Mouse (Mus musculus) kidney, postnatal 4 days (tissue): Measurements from ENCODE around the gene Tspan33.
"Not testable (repeated sequence)": the region's sequence is repeated elsewhere in the genome, so short reads cannot be mapped to it uniquely, and the experiment has no call there.

Experiments
- DNase-seq, 2 experiments: peaks; one replicate each; pipeline ENCODE4 v3.0.0; 2021; ENCODE audit warnings: mixed read lengths in 2 of 2

Gene Tspan33

DNA sequence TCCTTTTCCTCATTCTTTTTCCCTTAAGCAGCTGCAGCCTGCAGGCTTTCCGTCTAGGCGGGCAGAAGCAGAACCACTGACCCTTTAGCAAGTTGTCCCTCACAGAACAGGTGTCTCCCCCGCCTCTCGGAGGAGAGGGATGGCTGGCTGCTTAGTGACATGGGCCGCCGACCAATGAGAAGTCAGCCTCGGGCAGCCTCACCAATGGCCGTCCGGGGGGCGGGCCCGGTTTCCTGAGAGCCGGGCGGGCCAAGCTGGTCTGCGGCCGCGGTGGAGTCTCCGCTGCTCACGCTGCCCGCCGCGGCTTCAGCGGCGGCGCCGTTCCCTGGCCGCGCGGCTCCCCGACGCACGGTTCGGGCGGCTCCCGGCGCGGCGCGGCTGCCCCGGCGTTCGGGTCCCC is at the start of gene Tspan33:
Gene Tspan33, plus strand, starts transcription at position 270 of the 400 bp plus-strand sequence.
- DNase-seq, result peak; percentile 94 to 97

DNA sequence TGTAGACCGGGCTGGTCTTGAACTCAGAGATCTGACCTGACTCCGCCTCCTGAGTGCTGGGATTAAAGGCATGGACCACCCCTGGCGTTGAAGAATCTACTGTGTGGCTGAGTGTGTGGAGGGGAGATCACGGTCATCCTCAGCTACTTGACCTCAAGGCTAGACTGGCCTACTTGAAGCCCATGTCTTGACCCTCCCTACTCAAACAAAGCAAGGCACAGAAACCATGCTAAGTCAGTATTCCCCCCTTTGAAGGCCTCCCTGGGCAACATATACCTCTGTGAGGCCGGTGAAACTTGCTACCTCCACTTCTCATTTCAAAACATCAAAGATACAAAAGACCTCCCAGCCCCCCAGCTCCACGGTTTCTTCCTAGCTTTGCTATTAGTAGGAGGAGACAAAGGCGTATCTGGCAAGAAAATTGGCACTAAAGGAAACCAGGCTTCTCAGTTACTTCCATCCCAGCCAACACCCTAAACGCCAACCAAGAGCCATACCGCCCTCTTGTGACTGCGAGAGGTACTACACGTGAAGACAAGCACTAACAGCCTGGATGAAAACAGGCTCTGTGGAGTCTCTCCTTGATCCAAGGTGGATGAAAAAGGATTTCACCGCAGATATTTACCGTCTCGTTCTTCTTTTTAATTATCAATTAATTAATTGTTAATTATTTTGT is 44.4 kb upstream of the Tspan33 start:
- DNase-seq, result peak; percentile 93 to 94

DNA sequence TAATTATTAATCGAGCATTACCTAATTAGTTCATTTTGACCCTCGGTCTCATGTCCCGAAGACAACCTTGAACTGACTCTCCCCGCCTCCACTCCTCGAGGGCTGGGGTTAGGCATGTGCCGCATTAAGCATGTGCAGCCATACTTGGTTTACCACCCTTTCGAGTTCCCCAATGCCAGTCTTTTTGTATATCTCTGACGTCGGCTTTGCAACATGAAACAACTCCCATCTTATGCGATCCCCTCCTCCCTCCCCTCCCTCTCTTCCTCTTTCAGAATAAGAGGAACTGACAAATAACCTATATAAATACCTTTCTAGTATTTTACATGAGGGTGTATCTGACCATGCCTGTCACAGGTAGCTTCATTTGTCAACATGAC is 43.9 kb upstream of the Tspan33 start:
- no peak for DNase-seq

DNA sequence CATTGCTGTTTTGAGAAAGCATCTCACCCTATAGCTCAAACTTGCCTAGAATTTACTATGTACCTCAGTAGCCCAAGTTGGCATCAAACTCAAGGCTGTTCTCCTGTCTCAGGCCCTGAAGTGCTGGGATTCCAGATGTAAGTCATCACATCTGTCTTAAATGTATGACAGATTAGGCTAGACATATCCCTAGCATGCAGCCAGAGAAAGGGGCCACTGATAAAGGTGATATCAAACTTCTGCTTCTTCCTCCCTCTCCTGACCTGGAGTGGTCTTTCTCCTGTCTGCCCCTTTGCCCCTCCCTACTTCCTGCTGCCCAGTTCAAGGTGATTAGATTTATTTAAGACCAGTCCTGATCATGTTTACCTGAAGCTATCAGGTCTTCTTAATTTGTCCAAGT is 40.8 kb upstream of the Tspan33 start:
- no peak for DNase-seq

DNA sequence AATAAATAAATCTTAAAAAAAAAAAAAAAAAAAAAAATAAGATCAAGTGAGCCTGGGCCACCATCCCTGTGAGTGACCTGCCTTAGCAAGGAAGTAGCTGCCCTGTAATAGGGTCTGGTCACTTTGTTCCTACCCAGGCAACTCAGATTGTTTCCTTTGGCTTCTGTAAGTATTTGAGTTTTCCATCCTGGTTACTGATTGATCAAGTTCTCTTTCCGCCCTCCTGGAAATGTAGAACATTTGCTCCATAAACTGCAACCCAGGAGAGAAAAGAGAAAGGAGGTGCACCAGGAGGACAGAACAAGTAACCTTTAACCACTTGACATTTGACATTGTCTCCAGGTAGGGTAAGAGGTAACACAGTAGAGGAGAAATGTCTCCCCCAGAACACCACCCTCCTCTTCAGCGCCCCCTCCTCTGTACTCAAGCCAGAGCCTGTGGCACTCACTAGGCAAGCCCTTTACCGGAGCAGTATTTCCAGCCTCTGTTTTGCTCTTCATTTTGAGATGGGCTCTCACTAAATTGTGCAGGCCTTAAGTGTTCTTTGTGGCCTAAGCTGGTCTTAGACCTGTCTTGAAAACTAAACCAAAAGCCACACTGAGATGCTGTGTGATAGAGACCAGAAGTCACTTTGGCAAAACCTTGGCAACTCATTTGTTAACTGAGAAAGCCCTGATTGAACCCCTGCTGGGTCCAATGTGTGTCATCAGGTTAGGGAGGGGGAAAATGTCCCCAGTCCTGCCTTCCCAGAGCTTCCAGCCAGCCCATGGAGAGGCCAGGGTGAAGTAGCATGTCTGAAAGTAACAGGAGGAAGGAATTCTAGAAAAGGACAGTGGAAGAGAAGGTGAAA is 35.2 kb upstream of the Tspan33 start:
- peak; percentile 22 to 38 for DNase-seq

DNA sequence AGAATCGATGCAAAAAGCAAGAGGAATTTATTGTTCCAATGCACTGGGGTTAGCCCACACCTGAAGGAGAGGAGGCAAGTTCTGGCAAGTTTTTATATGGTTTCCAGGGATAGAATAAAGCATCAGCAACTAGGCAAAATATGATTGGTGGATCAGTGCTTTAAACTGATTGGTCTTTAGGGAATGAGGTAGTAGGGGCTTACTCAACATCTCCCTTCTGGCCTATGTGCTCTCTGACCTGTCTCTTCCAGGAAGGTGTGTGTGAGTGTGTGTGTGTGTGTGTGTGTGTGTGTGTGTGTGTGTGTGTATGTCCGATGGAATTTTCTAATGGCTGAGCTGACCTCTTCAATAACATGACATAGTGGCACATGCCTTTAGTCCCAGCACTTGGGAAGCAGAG is 34.1 kb upstream of the Tspan33 start:
- peak in 1 of 2 experiments; percentile 12 for DNase-seq

DNA sequence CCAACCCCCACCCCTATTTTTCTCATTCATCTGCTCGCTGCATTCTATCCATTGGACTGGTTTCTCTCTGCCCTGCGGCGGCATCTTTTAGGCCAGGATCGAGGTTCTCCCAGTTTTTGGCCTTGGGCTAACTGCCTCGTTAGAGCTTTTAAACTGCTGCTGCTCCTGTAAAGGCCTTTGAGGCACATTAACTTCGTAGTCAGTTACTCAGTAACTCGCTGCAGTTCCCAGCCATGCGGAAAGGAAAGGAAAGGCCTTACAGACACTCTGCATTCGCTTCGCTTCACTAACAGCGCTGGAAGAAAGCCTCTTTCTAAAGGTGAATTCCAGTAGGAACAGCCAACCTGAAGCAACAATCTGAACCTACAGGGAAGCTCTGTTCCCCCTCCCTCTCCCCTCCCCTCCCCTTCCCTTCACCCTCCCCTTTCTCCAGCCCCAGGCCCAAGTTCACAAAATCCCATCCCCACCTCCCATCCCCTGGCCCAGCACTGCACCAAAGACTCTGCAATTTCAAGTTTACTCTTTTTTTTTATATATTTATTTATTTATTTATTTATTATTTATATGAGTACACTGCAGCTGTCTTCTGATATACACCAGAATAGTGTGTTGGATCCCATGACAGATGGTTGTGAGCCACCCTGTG is 33.2 kb upstream of the Tspan33 start:
- DNase-seq, result peak; percentile 66 to 78

DNA sequence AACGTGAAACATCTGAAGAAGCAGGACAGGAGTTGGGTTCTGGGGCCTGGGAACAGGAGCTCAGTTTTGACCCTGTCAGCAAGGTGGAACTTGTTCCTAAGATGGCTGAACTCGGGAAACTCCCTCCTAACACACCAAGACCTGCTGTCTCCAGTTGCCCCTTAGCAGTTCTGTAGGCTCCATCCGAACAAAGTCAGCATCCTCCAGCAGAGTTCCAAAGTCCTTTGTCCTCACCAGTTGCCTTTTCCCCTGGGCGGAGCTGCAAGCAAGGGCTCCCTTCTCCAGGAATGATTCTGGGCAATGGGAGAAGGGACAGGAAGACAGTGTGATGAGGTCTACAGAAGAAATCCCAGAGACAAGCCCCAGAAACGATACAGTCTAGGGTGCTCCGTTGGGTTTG is 26.8 kb upstream of the Tspan33 start:
- no peak for DNase-seq

DNA sequence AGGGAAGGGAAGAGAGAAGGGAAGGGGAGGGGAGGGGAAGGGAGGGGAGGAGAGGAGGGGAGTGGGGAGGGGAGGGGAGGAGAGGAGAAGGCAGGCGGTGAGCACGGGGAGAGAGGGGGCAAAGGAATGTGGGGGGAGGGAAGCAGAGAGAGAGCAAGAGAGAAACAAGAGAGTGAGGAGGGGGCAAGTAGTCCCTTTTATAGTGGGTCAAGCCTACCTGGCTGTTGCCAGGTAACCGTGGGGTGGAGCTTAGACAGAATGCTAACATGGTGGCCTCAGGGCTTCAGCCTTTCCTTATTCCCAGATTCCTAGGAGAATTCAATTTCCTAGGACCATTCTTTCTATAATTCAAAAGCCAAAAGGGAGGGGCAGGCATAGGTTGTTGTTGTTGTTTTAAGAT is 22.3 kb upstream of the Tspan33 start:
- DNase-seq, result no peak

DNA sequence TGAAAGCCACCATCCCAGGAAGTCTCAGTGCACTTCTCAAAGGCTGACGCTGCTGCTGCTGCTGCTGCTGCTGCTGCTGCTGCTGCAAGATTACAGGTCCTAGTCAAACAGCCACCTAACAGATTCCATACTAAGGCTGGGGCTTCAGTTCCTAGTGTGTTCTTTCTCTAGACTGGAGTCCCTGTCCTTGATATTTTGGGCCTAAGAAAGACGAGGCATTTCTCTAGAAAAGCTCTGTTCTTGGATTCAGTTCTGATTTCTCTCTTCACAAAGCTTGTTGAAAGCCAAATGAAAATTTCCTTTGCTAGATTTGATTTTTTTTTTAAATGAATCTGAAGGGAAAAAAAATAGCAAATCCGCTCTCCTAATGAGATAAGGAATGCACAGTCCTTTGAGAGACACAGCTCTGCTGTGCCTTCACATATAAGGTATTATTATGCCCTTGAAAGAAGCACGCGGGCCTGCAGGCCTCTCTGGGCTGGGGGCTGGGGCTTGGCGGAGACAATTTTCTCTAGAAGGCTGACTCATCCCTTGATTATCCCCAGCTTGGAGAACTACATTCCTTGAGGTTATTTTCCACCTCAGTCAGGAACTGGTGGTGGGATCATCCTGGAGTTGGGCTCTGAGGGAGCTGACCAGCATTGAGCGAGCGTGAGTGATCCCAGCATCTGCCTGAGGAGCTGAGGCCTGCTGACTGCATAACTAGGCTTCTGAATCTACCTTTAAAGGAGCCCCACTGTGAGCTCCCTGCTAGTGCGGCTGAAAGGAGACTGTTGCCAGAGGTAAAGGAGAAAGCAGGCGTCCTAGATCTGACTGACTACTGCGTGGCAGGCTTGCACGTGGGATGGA is 21.2 kb upstream of the Tspan33 start:
- no peak for DNase-seq

DNA sequence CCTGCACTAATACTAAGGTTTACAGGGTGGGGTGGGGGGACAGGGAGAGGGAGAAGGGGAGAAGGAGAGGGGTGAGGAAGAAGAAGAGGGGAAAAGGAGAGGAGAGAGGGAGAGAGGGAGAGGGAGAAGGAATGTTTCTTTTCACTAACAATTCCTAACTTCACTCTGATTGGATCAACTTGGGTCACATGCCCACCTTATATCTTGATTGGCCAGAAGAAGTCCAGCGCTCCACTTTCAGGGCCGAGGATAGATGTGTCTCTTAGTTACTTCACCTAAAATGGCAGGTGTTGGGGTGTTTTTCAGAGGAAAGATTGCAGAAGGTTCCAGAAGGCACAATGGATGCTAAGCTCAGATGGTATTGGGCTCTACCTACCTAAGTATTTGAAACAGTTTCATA is 20.3 kb upstream of the Tspan33 start:
- no peak for DNase-seq

DNA sequence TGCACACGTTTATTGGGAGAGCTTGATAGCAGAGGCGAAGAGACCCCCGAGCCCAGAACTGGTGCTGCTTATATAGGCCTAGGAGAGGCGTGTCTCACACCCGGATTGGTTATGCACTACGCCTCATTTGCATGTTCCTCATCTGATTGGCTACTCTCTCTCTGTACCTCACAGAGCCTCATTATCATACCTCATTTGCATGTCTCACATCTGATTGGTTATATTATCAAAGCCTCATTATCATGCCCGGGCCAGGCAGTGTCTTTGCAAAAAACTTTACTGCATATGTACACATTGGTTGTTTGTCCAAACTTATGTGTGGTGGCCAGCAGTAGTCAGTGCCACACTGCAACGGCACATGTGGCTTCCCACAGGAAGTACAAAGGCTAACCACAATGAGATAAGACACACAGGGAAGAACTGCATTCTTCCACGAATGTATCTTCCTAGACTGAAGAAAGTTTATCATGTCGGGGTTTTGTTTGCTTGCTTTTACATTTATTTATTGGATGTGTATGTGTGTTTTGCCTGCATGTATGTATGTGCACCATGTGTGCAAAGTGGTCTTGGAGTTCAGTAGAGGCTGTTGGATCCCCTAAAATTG is 14.0 kb upstream of the Tspan33 start:
- not testable (repeated sequence) for DNase-seq

DNA sequence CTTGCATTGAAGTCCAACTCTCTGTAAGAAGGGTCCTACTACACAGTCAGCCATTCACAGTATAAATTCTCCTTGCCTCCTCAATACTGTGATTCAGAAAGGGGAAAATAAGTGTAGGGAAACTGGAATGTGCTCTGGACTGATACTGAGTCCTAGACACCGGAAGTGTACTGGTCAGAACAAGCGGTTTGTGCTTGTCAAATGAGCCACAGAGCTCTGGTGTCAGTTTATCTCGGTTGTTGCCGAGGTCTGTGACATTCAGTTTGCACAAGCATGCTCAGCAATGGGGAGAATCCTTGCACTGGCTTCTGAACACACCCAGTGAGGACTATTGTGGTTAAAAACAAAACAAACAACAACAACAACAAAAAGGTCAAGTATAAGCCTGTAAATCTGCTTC is 12.2 kb upstream of the Tspan33 start:
- no peak for DNase-seq

DNA sequence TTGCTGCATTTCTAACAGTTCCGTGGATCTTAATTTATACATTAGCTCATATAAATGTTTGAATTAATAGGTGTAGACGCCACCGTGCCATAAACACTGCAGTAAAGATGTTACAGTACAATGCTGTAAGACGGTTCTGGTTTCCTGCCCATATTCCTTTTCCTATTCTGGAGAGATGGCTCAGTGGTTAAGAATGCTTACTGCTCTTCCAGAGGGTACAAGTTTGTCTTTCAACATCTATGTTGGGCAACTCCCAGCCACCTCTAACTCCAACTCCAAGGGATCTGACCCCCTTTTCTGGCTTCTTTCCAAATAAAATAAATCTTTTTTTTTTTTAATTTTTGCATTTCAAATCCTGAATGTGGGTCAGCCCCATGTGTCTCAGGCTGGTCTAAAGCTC is 9.3 kb upstream of the Tspan33 start:
- no peak for DNase-seq

DNA sequence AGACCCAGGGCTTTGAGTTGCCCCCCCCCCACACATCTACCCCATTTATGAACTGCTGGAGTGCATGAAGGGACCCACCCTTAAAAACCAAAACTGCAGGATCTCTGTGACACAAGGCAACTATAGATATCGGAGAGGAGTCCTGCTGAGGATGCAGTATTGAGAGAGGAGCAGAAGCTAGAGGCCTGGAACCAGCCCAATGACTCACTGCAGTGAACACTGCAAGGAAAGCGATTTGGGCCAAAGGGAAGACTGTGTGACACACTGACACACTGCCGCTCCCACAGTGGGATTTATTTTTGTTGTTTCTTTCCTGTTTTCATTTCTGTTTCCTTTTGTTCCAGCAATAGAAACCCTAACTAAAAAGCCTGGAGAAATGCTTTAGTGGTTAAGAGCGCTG is 8.1 kb upstream of the Tspan33 start:
- DNase-seq, result no peak

DNA sequence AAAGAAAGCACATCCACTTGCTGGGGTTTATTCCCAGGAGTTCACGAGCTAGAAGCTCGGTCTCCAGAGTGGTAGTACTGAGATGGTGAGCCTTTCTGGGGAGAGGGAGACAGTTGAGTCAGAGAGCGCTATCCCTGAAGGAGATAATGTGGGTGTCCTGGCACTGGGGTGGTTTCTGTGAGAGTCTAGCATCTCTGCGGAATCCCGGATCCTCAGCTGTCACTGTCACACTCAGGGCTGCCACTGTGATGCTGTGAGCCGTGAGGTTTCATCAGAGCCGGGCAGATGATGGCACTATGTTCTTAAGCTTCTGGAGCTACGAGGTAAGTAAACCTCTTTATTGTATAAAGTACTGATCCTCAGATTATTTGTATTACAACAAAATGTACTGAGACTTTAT is 4.6 kb upstream of the Tspan33 start:
- DNase-seq, result no peak

DNA sequence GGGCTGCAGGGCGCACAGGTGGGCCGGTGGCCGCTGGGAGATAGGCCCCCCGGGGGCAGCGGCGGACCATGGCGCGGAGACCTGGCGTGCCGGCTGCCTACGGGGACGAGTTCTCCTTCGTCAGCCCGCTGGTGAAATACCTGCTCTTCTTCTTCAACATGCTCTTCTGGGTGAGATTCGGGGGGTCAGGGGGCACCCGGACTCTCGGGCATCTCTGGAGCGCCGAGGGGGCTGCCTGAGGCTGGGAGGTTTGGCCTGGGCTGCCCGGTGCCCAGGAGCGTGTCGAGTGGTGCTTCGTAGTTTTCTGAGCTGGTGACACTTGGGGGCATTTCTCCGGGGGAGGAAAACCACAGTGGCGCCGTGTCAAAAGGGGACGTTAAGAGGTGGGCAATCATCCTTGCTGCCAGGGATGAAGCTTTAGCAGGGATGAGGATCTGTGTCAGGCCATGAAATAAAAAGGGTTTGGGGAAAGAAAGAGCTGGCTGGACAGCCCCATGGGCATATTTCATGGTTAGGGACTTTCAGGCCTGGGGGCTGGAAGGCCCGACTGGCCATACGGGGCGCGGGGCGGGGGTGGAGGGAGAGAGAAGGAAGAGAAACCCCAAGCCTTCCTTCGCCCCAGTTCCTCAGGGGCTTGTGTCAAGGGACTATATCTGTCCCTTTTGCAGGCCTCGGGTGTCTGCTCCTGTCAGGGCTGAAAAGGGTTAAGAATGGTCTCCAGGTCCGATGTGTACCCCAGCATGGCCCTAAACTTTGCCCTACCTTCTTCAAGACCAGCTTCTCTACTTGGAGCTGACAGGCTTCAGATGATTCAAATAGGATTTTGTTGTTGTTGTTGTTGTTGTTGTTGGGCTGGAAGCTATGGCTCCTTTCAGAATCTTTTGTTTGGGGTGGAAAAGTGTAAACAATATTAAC is 610 bp downstream of the Tspan33 start:
- no peak for DNase-seq

DNA sequence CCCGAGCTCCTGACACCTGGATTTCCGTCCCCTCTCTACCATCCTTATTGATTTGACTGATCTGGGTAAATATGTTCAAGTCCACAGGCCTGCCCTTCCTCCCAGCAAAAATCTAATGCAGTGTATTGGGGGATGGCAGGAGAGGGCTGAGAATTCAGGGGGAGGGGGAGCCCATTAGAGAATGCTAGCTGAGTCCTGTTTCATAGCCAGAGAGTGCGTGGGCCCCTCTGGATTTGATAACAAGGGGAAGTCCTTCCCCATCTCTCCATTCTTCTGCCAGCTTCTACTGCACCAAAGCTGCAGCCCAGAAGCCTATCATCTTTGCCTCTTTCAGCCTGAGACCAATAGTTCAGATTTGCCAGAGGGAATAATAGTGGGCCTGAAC is 1.3 kb downstream of the Tspan33 start:
- DNase-seq, result no peak

DNA sequence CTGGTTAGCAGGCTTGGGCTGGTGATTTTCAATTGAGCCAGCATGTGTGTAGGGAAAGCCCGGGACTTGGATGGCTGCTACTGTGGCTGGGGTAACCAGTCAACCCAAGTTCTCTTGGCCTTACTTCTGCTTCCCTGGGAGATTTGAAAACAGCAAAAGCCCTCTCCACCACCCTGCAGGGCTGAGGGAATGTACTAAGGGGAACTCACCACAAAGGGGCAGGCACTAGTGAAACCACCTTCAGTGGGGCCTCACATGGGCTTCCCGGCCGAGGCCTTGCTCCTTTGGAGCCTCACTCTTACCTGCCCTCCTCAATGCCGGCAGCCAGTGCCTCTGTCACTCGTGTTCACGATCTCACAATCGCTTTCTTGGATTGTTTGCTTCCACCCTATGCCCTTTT is 2.0 kb downstream of the Tspan33 start:
- no peak for DNase-seq

DNA sequence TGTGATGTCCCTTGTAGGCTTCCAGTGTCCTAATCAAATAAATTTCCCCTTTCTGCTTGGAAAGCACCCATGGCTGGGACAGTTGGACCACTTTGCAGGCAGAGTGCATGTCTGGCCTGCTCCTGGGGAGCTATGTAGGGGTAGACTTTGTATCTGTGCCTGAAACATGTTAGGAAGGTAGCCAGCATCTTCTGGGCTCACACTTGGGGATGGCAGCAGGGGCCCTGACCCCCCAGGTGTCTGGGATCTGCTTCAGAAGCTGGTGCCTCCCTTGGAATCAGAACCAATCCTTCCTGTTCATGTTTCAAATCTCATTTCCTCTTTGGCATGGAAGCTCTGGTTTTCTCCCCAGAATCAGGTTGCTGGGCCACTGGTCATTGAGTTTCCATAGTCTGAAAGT is 3.1 kb downstream of the Tspan33 start:
- no peak for DNase-seq

DNA sequence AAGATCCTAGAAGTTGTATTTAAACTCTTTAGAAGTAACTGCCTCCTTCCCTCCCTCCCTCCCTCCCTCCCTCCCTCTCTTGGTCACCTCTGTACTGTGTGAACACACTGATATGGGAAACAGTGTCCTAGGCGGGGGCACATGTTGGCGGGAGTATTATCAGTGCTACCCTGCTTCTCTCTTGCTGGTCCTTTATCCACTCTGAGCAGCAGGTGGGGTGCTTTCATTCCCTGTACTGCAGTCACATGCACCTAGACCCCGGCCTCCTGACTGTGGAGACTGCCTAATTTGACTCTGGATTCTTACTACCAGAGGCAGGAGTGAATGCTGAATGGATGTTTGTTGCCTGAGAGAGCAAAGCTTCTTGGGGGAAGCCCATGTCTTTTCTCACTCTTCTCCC is 3.5 kb downstream of the Tspan33 start:
- no peak for DNase-seq
